Mouse (Mus musculus) E14TG2a.4 (cell line): Measurements from ENCODE around the gene Zfp764.
A peak's percentile ranks its signal among the peaks of the same experiment; 100 is the strongest.
"Not testable (repeated sequence)": the region's sequence is repeated elsewhere in the genome, so short reads cannot be mapped to it uniquely, and the experiment has no call there.

Experiments used
- H3K27me3 ChIP-seq: 2 replicates; pipeline ENCODE4 v1.6.1; 2014; ENCODE audit warnings: low read length, control low read depth; ENCODE audit not compliant: insufficient read depth
- H3K36me3 ChIP-seq: 2 replicates; pipeline ENCODE4 v1.6.1; 2014; ENCODE audit warnings: low read length, control low read depth; ENCODE audit not compliant: insufficient read depth
- H3K4me1 ChIP-seq: replicated peaks from 2 replicates; pipeline ENCODE4 v1.6.1; 2014; ENCODE audit warnings: low read depth, low read length, control low read depth
- H3K4me3 ChIP-seq: replicated peaks from 2 replicates; pipeline ENCODE4 v1.5.1; 2014; ENCODE audit warnings: mild to moderate bottlenecking, low read length
- H3K9me3 ChIP-seq: 2 replicates; pipeline ENCODE4 v1.6.1; 2014; ENCODE audit warnings: low read length, control low read depth
- CTCF ChIP-seq: conservative IDR thresholded peaks from 2 replicates; pipeline ENCODE4 v1.5.1; 2014; ENCODE audit warnings: low read length
- NANOG ChIP-seq: IDR thresholded peaks from 2 replicates; pipeline ENCODE4 v1.6.1; 2014; ENCODE audit warnings: borderline replicate concordance, low read length, mixed read lengths
- POU5F1 ChIP-seq: IDR thresholded peaks from 2 replicates; pipeline ENCODE4 v1.6.1; 2014; ENCODE audit warnings: low read length, borderline replicate concordance

Gene Zfp764

DNA sequence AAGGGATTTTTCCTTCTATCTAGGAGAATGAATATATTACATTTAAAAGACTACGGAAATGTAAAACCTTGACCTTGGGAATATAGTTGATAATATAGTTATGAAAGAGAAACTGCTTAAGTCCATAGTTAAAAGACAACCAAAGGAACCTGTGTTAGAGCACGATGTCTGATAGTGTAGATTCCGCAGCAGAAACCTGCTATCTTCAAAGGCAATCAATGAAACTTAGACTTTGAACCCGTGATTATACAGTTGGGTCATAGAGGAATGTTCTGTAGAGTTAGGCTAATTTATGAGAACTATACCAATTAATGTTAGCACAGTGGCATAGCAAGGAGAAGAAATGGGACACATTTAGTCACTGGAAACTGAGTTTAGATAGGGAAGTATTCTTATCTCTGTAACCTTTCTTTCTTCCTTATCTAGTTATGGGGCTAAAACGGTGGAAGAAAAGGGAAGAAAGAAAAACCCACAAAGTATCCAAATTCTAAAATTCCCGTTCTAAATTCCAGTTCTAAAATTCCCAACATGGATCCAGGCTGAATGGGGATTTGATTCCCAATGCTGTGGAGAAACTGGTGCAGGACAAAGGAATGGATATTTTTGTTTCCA is 28.2 kb downstream of the Zfp764 start:
- Histone ChIP-seq H3K9me3 (no peaks in the 10 kb centered on the region), H3K4me1 (peaks cover 17% of the 10 kb centered on the region), H3K4me3 (no peak overlapping the region), H3K27me3 (0 out of 2 replicates have a peak, but pooled peaks cover 3% of the 10 kb centered on the region), H3K36me3 (peaks cover 18% of the 10 kb centered on the region)
- TF ChIP-seq NANOG (no peak), POU5F1 (no peak), CTCF (no peak)

DNA sequence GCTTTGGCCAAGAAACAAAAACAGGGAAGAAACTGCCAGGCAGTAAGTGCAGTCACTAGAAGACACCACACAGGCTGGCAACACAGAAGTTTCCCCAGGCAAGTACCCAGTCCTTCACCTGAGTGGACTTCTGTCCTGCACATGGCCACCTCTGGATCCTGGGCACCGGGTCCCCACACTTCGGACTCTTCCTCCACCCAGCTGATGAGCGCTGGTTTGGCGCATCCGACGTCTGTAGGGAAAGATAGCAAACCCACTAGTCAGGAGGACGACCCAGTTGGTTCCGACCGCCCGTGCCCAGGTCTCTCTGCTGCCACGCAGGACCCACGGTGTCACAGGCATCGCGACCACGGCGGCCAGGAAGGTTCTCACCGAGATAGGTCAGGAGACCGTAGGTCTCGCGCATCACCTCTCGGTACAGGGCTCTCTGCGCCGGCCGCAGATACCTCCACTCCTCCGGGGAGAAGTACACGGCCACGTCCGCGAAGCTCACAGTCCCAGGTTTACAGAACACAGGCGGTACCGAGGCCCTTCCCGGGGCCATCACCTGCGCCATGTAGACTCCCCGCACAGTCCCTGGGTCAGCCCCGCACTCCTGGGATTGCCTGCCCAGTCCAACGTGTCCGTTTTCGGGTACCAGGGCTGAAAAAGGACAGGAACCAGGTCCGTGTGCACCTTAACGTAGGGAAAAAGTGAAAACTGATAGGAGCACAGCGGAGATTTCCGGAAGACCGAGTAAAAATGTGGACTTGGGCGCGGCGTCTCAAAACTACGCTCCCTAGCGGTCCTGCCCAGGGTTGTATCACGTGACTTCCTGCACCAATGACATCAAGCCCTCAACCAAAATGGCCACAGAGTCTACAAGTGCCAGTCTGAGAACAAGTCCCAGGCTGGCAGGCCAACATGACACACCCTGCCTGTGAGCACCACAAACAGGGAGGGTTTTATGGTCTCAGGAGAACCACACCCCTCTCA is 31.1 kb downstream of the Zfp764 start, which contains the start of gene Zfp747:
Gene Zfp747 (minus strand): TSS at position 780 of the 975 bp plus-strand sequence.
- H3K4me1 ChIP-seq = peaks cover 20% of the 10 kb centered on the region
- peak; percentile 23 for TF ChIP-seq CTCF

DNA sequence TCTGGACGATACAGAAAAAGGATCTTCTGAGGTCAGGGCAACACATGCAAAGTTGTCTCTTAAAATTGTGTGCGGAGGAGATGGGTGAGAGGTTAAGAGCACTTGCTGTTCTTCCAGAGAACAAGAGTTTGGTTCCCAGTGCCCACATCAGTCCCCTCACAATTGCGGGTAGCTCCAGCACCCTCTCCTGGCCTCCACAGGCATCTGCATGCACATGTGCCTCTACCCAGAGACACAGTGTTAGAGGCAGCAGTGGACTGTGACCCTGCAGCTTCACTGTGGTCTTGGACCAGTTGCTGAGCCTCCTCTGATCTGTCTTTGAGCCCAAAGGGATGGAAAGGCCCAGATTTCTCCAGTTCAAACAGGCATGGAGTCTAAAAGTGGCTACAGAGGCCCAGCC is 34.8 kb downstream of the Zfp764 start:
- H3K4me1 ChIP-seq = peaks cover 27% of the 10 kb centered on the region
- peaks cover 20% of the 10 kb centered on the region for H3K36me3 ChIP-seq
- H3K27me3 ChIP-seq, H3K4me3 ChIP-seq, H3K9me3 ChIP-seq: not testable (repeated sequence)
- peak; percentile 45 for TF ChIP-seq CTCF

More for the DNA sequence above, 31.1 kb downstream of the Zfp764 start, which contains the start of gene Zfp747:
- peak within 1 kb of the TSS; percentile 91 for H3K4me3 ChIP-seq
- not testable (repeated sequence) for H3K9me3 ChIP-seq, H3K27me3 ChIP-seq
- H3K36me3 ChIP-seq = peaks cover 20% of the 10 kb centered on the region

DNA sequence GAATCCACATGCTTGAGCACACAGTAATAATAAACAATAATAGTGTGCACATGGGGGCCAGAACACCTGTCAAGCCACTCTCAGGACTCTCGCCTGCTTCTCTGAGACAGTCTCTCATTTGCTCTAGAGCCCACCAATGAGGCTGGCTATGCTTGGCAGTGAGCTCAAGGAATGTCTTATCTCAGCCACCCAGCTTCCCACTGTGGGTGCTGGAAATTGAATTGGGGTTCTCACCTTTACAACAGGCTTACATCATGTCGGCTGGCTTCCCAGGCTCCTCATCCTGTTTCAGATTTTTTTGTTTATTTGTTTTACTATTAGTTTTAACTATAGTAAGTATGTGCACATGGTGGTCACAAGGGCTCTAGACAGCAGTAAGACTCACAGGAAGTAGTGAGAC is 35.4 kb downstream of the Zfp764 start:
- TF ChIP-seq NANOG = no peak
- no peak for TF ChIP-seq POU5F1
- TF ChIP-seq CTCF = no peak
- Histone ChIP-seq H3K4me1 (peaks cover 27% of the 10 kb centered on the region), H3K36me3 (peaks cover 20% of the 10 kb centered on the region), H3K27me3 (no peaks in the 10 kb centered on the region), H3K4me3 (no peak overlapping the region), H3K9me3 (no peaks in the 10 kb centered on the region)

DNA sequence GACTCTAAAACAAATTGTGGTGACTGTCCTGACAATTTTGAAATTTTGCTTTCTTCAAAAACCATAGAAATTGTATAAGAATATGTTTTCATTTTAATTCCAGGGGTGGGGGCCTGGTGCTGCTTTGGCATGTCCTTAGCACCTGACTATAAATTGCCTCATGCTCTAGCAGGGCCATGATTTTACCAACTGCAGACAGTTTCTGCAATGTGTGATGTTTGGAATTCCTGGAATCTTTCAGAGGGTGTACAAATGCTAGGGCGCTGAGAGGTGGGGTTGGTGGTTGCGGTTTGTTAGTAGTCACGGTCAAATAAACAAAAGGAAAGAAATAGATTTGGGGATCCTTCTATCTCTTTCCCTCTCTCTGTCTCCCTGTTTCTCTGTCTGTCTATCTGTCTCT is 40.4 kb downstream of the Zfp764 start:
- H3K4me1 ChIP-seq = peaks cover 30% of the 10 kb centered on the region
- H3K9me3 ChIP-seq = no peaks in the 10 kb centered on the region
- no peak overlapping the region for H3K4me3 ChIP-seq
- H3K27me3 ChIP-seq = peaks cover 26% of the 10 kb centered on the region
- no peaks in the 10 kb centered on the region for H3K36me3 ChIP-seq
- TF ChIP-seq NANOG = no peak
- TF ChIP-seq POU5F1 = no peak
- no peak for TF ChIP-seq CTCF

DNA sequence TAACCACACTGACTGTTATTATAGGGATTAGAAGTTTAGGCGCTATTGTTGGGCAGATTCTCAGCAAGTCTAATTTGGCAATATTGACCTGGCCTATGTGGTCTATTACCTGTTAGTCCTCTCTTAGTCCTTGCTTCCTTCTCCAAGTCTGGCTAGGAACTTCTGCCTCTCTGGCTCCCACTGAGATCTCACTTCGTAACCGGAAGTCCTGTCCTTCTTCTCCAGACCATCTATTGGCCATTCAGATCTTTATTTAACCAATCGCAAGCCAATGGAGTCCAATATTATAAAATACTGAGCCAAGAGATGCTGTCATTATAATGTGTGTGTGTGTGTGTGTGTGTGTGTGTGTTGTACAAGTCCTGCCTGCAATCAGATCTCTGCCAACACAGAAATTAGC is 42.5 kb downstream of the Zfp764 start:
- H3K36me3 ChIP-seq = no peaks in the 10 kb centered on the region
- TF ChIP-seq POU5F1 (no peak), NANOG (no peak), CTCF (no peak)
- H3K9me3 ChIP-seq = no peaks in the 10 kb centered on the region
- H3K27me3 ChIP-seq = peaks cover 37% of the 10 kb centered on the region
- H3K4me1 ChIP-seq = peaks cover 30% of the 10 kb centered on the region
- H3K4me3 ChIP-seq = peak overlapping the region; percentile 77

DNA sequence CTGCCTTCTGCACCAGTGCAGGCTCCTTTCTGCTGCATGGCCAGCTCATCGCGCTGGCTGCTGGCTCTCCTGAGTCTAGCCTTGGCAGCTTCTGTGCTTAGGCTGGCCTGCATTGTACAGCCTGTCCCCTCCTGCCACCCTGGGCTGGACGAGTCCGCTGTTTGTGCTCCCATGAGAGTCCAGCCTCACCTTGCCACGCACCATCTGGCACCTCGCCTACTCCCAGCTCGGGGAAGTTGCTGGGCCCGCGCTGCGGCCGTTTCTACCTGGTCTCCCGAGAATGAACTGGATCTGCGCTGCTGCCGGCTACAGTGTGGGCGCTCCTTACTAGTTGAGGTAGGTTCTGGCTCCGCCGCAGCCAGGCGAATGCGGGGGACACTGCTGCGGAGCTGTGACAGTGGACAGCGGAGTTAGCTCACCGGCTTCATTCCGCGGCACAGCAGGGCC is 43.1 kb downstream of the Zfp764 start:
- Histone ChIP-seq H3K4me1 (peaks cover 26% of the 10 kb centered on the region), H3K4me3 (peak overlapping the region; percentile 77), H3K27me3 (peaks cover 37% of the 10 kb centered on the region), H3K36me3 (no peaks in the 10 kb centered on the region), H3K9me3 (no peaks in the 10 kb centered on the region)
- TF ChIP-seq POU5F1 (no peak), NANOG (no peak), CTCF (no peak)

DNA sequence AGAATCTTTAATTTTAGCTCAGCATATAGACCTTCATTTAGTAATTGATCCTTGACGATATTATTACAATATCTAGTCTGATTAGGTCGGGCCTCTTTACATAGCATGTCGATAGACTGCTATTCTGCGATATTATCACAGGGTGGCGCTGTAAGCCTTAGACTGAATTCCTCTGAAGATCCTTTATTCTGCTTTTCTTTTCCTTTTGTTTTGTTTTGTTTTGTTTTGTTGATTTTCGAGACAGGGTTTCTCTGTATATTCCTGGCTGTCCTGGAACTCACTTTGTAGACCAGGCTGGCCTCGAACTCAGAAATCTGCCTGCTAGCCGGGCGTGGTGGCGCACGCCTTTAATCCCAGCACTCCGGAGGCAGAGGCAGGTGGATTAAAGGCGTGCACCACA is 44.2 kb downstream of the Zfp764 start:
- H3K9me3 ChIP-seq, H3K36me3 ChIP-seq, H3K4me3 ChIP-seq: not testable (repeated sequence)
- peak; percentile 86 for TF ChIP-seq CTCF
- peaks cover 22% of the 10 kb centered on the region for H3K4me1 ChIP-seq
- H3K27me3 ChIP-seq = peaks cover 41% of the 10 kb centered on the region
